Mouse (Mus musculus) frontal cortex, postnatal 10 days (tissue): ENCODE results near the gene Cdc45.
A peak's percentile ranks its signal among the peaks of the same experiment; 100 is the strongest.

ENCODE experiments used
- DNase-seq, 2 experiments: peaks; one replicate each; pipeline ENCODE4 v3.0.0; 2022; ENCODE audit warnings: low spot score in 2 of 2, mixed read lengths in 1 of 2

Gene Cdc45

GRCm38 (mm10) chr16:18788627-18789406, 23.0 kb downstream of the Cdc45 start:
- no peak for DNase-seq

- no peak for DNase-seq
Observed at GRCm38 (mm10) chr16:18786652-18787051, 25.1 kb downstream of the Cdc45 start.

GRCm38 (mm10) chr16:18785485-18785884, 26.3 kb downstream of the Cdc45 start:
- DNase-seq = no peak

- no peak for DNase-seq
Observed at GRCm38 (mm10) chr16:18785025-18785424, 26.8 kb downstream of the Cdc45 start.

GRCm38 (mm10) chr16:18781810-18782209, 30.0 kb downstream of the Cdc45 start:
- DNase-seq = no peak

- DNase-seq = no peak
Observed at GRCm38 (mm10) chr16:18778461-18778860, 33.3 kb downstream of the Cdc45 start.

GRCm38 (mm10) chr16:18777101-18778080, 34.4 kb downstream of the Cdc45 start:
- no peak for DNase-seq

GRCm38 (mm10) chr16:18776556-18777100, 35.2 kb downstream of the Cdc45 start, which contains the start of gene Cldn5:
Gene Cldn5, plus strand, starts transcription at chr16:18776847.
- DNase-seq = peak in 1 of 2 experiments; percentile 27

- DNase-seq = no peak
Observed at GRCm38 (mm10) chr16:18775621-18776555, 35.9 kb downstream of the Cdc45 start.

- DNase-seq = no peak
Observed at GRCm38 (mm10) chr16:18773936-18774335, 37.9 kb downstream of the Cdc45 start.

GRCm38 (mm10) chr16:18769501-18769900, 42.3 kb downstream of the Cdc45 start:
- DNase-seq = no peak

GRCm38 (mm10) chr16:18766390-18766789, 45.4 kb downstream of the Cdc45 start:
- DNase-seq = no peak

- DNase-seq = no peak
Observed at GRCm38 (mm10) chr16:18762960-18763359, 48.8 kb downstream of the Cdc45 start.

GRCm38 (mm10) chr16:18761734-18762133, 50.1 kb downstream of the Cdc45 start:
- no peak for DNase-seq

GRCm38 (mm10) chr16:18751885-18752499, 59.8 kb downstream of the Cdc45 start:
- DNase-seq = no peak

- no peak for DNase-seq
Observed at GRCm38 (mm10) chr16:18751101-18751500, 60.7 kb downstream of the Cdc45 start.

- no peak for DNase-seq
Observed at GRCm38 (mm10) chr16:18746268-18747122, 65.3 kb downstream of the Cdc45 start.

- no peak for DNase-seq
Observed at GRCm38 (mm10) chr16:18738303-18738702, 73.5 kb downstream of the Cdc45 start.

GRCm38 (mm10) chr16:18733100-18733956, 78.5 kb downstream of the Cdc45 start:
- DNase-seq = no peak
